ENCODE assay signal across 8 mouse cellular contexts in the genomic region with DNA sequence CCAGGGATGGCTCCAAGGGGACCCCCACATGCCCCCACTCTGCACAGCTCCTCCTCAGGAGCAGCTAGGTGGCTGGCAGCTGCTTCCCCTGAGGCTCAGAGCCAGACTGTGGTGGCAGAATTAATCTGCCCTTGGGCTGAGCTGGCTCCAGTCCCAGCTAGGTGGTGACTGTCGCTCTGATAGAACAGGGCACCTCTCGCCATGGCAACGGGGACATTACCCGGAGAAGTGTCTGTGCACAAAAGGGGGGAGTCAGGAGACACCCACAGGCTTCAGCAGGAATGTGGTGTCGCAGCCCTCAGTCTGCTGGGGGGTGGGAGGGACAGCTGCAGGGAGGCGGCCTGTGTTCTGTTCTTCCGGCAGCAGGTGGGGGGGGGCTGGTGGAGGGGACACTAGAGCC. TPM values are rescaled to one million over a fixed set of nuclear protein-coding genes. Genes with fewer than 3 reads are reported as not detected.
A peak's percentile ranks its signal among the peaks of the same experiment; 100 is the strongest.
DNase-seq lines count a peak whose midpoint lies in the region; ATAC-seq and TF ChIP-seq lines count a peak whose summit lies in the region.

No protein-coding gene starts in this region.

- H3K9ac ChIP-seq in lung, embryonic 16.5 days (ENCODE audit: low read length) = no peak overlapping the region; the same call in 1 of the 2 replicates
- no peak overlapping the region for H3K9ac ChIP-seq in embryonic facial prominence, embryonic 12.5 days
- 0 out of 2 replicates have a peak overlapping the region, but pooled peaks have one; percentile 0 for H3K9ac ChIP-seq in heart, embryonic 11.5 days (ENCODE audit: low read depth, low read length)
- H3K9ac ChIP-seq in midbrain, embryonic 14.5 days (replicated peaks; ENCODE audit: low read length) = no peak overlapping the region

- no peaks in the 10 kb centered on the region for H3K27me3 ChIP-seq in lung, embryonic 16.5 days (ENCODE audit: control insufficient read depth, insufficient read depth, low read depth, low read length)
- no peaks in the 10 kb centered on the region for H3K27me3 ChIP-seq in embryonic facial prominence, embryonic 12.5 days
- H3K27me3 ChIP-seq in heart, embryonic 11.5 days (ENCODE audit: control insufficient read depth, insufficient read depth, low read length) = no peaks in the 10 kb centered on the region
- H3K27me3 ChIP-seq in midbrain, embryonic 14.5 days (ENCODE audit: control insufficient read depth, insufficient read depth, low read length) = no peaks in the 10 kb centered on the region

- no peak overlapping the region for H3K4me2 ChIP-seq in lung, embryonic 16.5 days (ENCODE audit: low read depth, low read length)
- no peak overlapping the region for H3K4me2 ChIP-seq in embryonic facial prominence, embryonic 12.5 days (replicated peaks)
- no peak overlapping the region for H3K4me2 ChIP-seq in heart, embryonic 11.5 days
- no peak overlapping the region; the same call in 1 of the 2 replicates for H3K4me2 ChIP-seq in midbrain, embryonic 14.5 days (ENCODE audit: low read length)

- no peak overlapping the region for H3K27ac ChIP-seq in lung, embryonic 16.5 days (ENCODE audit: low read length)
- no peak overlapping the region for H3K27ac ChIP-seq in embryonic facial prominence, embryonic 12.5 days
- no peak overlapping the region for H3K27ac ChIP-seq in heart, embryonic 11.5 days (ENCODE audit: low read depth, low read length)
- H3K27ac ChIP-seq in layer of hippocampus, adult 2 months = peak overlapping the region; percentile 80
- H3K27ac ChIP-seq in midbrain, embryonic 14.5 days (replicated peaks; ENCODE audit: low read depth, low read length) = peak overlapping the region; percentile 71

- peaks cover 9% of the 10 kb centered on the region for H3K4me1 ChIP-seq in lung, embryonic 16.5 days (replicated peaks; ENCODE audit: control insufficient read depth, insufficient read depth, low read length)
- H3K4me1 ChIP-seq in embryonic facial prominence, embryonic 12.5 days = peaks cover 9% of the 10 kb centered on the region
- H3K4me1 ChIP-seq in heart, embryonic 11.5 days (ENCODE audit: control insufficient read depth, insufficient read depth, low read length) = peaks cover 10% of the 10 kb centered on the region
- peaks cover 18% of the 10 kb centered on the region for H3K4me1 ChIP-seq in midbrain, embryonic 14.5 days (ENCODE audit: control insufficient read depth, insufficient read depth, low read length)

- peak; percentile 75 for ATAC-seq in lung, embryonic 16.5 days (ENCODE audit: low read depth)
- peak; percentile 48; the same call in 1 of the 2 replicates for ATAC-seq in embryonic facial prominence, embryonic 12.5 days (ENCODE audit: insufficient number of reproducible peaks, insufficient read depth, low FRiP score, low TSS enrichment)
- ATAC-seq in heart, embryonic 11.5 days (replicated peaks; ENCODE audit: insufficient number of reproducible peaks, low FRiP score, low TSS enrichment) = no peak; the same call in 1 of the 2 replicates
- peak; percentile 81 for ATAC-seq in midbrain, embryonic 14.5 days (ENCODE audit: low FRiP score, low TSS enrichment)

- H3K4me3 ChIP-seq in lung, embryonic 16.5 days (ENCODE audit: low read length) = no peak overlapping the region
- H3K4me3 ChIP-seq in embryonic facial prominence, embryonic 12.5 days = no peak overlapping the region
- no peak overlapping the region for H3K4me3 ChIP-seq in heart, embryonic 11.5 days (ENCODE audit: low read depth, low read length)
- no peak overlapping the region for H3K4me3 ChIP-seq in layer of hippocampus, adult 2 months
- H3K4me3 ChIP-seq in midbrain, embryonic 14.5 days (replicated peaks; ENCODE audit: low read depth, low read length) = no peak overlapping the region

- H3K9me3 ChIP-seq in lung, embryonic 16.5 days (ENCODE audit: control insufficient read depth, low read length) = no peaks in the 10 kb centered on the region
- no peaks in the 10 kb centered on the region for H3K9me3 ChIP-seq in embryonic facial prominence, embryonic 12.5 days
- H3K9me3 ChIP-seq in heart, embryonic 11.5 days (replicated peaks; ENCODE audit: control insufficient read depth, low read length) = no peaks in the 10 kb centered on the region
- no peaks in the 10 kb centered on the region for H3K9me3 ChIP-seq in midbrain, embryonic 14.5 days (ENCODE audit: control insufficient read depth, low read length)

- no peak for TF ChIP-seq CTCF in layer of hippocampus, adult 2 months (conservative IDR thresholded peaks at IDR 0.05)

- 12% methylated on average over 7 of the region's 7 CpGs for WGBS in lung, embryonic 16.5 days
- 16% methylated on average over 7 of the region's 7 CpGs for WGBS in embryonic facial prominence, embryonic 12.5 days
- 28% methylated on average over 7 of the region's 7 CpGs for WGBS in heart, embryonic 11.5 days (ENCODE audit: insufficient replicate concordance)
- 6% methylated on average over 7 of the region's 7 CpGs for WGBS in midbrain, embryonic 14.5 days

- DNase-seq in lung, postnatal 25 days (ENCODE audit: low spot score) = no peak
- peak; percentile 56 to 71 for DNase-seq in layer of hippocampus, adult 2 months (ENCODE audit: low spot score in 2 of 2)
- peak; percentile 88 for DNase-seq in midbrain, embryonic 14.5 days
- no peak for DNase-seq in urinary bladder, postnatal 36 days (ENCODE audit: low spot score in 2 of 2)
- DNase-seq in embryo, embryonic 9.5 days (ENCODE audit: extremely low spot score) = no peak

- no peaks in the 10 kb centered on the region for H3K36me3 ChIP-seq in lung, embryonic 16.5 days (ENCODE audit: control insufficient read depth, insufficient read depth, low read length)
- H3K36me3 ChIP-seq in embryonic facial prominence, embryonic 12.5 days = no peaks in the 10 kb centered on the region
- no peaks in the 10 kb centered on the region for H3K36me3 ChIP-seq in heart, embryonic 11.5 days (ENCODE audit: control insufficient read depth, insufficient read depth, low read length)
- H3K36me3 ChIP-seq in midbrain, embryonic 14.5 days (ENCODE audit: control insufficient read depth, insufficient read depth, low read length) = no peaks in the 10 kb centered on the region

RNA-seq across cellular contexts. Expression of a gene that starts 24.1 kb away (rescaled TPM):
- 20.3 and 27.3 TPM in 2 replicates for polyA plus RNA-seq in lung, embryonic 16.5 days (2015; fragmentation: Nextera tagmentation; extraction: Ambion mirVana)
- polyA plus RNA-seq in embryonic facial prominence, embryonic 12.5 days (2016; fragmentation: Nextera tagmentation; extraction: Ambion mirVana) = 31.6 and 33.4 TPM in 2 replicates
- polyA plus RNA-seq in heart, embryonic 11.5 days (2014; fragmentation: Nextera tagmentation; extraction: Ambion mirVana) = 14.3 and 18.8 TPM in 2 replicates
- 100 to 1,000 TPM; 285 to 307 TPM for total RNA-seq in layer of hippocampus, adult 2 months (2021)
- 23.7 and 24.0 TPM in 2 replicates for polyA plus RNA-seq in midbrain, embryonic 14.5 days (2014; fragmentation: Nextera tagmentation; extraction: Ambion mirVana)

Comparison
In these comparisons a context has a peak if more than half of its experiments do, and no peak if none do; other contexts are left out.
1. H3K27ac ChIP-seq: peak in layer of hippocampus, adult 2 months (single experiment) and midbrain, embryonic 14.5 days (single experiment); none in lung, embryonic 16.5 days (single experiment), embryonic facial prominence, embryonic 12.5 days (single experiment) and heart, embryonic 11.5 days (single experiment).
2. DNase-seq: peak in layer of hippocampus, adult 2 months (2 of 2) and midbrain, embryonic 14.5 days (single experiment); none in lung, postnatal 25 days (single experiment), urinary bladder, postnatal 36 days (0 of 2) and embryo, embryonic 9.5 days (single experiment).